Mouse (Mus musculus): ENCODE data around the gene Dleu7.

Dleu7 gene

DNA sequence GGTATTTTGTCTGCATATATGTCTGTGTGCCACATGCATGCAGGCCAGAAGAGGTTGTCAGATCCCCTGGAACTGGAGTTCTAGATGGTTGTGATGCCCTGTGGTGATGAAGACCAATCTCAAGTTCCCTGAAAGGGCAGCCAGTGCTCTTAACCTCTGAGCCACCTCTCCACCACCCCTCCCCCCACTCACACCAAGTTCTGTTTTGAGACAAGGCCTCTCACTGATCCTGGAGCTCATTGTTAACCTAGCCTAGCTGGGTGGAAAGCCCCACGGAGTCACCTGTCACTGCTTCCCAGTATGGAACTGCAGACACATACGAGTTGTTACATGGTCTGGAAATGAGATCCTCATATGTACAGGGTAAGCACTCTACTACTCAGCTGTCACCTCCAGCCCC, 9.9 kb downstream of the Dleu7 start:
- DNase-seq, result no peak

DNA sequence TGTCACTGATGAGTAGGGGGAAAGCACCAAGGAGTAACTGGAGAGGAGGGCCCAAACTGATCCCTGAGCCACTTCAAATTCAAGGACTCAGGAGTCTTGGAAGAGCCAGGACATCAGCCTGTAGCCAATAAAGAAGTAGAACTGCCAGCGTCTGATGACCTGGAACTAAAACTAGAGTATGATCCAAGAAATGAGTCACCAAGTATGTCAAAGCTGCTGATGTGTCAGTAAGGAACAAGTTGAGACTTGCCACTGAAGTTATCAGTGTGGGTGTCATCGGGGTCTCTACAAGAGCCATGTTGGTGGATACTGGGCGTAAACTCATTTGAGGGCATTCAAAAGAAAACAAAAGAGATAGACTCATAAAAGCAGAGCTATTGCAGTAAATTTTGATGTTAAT, 19.2 kb downstream of the Dleu7 start:
- no peak for DNase-seq

DNA sequence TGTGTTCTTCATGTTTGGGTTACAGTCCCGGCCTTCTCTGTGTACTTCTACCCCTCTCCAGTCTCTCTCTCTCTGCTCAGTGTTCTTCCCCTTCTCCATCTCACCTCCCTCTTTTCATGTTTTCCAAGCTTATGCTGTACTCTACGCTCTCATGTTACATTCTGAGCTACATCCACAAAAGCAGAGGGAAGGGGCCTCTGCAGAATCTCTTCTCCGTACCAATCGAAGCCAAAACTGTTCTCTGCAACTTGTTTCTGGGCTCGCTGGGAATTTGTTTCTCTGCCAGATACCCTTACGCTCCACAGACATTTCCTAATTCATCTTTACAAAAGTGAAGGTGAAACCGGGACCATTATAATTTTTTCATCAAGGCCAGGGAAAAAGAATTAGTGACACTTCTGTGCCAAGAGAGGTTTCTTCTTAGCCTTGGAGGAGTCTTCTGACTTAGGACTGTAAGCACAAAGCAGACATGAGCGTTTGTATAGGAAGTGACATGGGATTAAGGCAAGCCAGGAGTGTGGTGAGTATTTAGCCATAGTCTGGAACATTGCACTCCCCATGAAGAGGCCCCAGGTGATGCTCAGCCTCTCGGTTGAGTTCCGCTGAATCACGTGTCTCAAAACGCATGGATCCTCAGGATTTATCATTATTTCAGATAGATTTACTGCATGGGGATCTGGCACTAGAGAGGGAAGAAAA, 22.0 kb downstream of the Dleu7 start:
- DNase-seq, result no peak

DNA sequence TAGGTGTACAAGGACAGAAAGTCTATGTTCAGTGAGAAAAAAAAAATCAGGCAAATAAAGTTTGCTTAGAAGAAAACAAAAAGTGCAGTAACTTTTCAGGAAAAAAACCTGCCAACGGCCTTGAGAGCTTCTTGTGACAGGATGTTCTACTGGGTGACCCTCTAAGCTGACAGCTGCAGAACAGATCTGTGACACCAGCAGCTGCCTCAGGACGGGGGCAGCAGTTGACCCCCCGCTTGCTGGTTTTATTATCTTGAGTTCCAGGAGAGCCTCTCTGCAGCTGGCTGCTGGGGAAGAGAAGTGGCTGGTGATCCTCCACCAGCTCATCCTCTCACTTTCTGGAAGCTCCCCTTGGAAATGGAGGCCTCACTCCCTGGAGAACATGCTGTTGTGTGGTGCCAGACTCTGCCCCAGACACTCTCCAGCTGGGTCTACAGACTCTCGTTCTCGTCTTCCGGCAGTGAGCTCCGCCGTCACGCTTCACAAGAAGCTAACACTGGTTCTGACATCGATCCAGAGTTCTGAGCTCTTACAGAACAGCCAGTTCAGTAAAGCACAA, 33.8 kb downstream of the Dleu7 start:
- no peak for DNase-seq

DNA sequence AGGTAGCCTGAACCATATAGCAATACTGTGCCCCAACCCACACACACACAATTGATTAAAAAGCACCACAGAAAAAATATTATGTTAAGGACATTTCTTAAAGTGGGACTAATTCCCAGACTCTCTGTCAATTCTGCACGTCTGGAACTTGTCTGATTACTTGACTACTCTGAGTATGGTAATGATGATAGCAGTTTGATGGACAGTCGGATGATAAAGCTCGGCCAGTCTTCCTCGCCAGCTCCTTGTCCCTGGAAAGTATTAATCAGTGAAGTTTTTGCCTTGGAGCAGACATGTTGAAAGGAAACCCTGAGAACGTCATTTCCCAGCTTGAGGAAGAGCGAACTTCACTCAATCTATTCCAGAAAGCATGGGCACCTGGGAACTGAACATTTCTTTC, 34.7 kb downstream of the Dleu7 start:
- DNase-seq, result no peak

DNA sequence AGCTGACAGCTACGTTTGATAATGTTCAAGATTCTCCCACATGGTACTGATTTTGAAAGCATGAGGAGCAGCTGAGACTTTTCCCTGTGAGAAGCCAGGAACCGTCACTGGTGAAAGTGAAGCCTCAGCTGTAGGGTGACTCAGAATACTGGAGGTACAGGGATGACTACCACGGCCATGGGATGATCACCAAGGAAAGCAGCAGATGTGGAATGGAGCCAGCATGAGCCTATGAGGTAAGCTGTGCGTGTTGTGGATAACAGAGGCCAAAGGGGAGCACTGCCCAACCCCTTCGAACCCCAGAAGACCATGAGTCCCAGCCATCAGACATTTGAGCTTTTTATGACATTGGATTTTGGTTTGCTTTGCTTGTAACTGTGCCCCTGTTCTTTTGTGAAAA, 36.8 kb downstream of the Dleu7 start:
- DNase-seq, result no peak

DNA sequence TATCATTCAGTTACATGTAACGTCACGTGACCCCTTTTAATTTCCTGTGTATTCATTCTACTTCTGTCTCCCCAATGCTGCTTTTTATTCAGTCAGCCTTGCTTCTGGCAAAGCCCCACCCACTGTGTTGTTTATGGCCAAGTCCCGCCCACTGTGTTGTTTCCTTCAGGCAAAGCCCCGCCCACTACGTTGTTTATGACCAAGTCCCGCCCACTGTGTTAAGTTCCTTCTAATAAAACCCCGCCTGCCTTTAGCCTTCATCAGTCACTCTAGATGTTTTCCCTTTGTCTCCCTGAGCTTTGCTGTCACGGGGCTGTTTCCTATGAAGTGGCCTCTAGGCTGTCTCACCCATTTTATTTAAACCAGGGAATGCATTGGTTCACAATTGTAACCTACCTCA, 38.5 kb downstream of the Dleu7 start:
- DNase-seq, result no peak

DNA sequence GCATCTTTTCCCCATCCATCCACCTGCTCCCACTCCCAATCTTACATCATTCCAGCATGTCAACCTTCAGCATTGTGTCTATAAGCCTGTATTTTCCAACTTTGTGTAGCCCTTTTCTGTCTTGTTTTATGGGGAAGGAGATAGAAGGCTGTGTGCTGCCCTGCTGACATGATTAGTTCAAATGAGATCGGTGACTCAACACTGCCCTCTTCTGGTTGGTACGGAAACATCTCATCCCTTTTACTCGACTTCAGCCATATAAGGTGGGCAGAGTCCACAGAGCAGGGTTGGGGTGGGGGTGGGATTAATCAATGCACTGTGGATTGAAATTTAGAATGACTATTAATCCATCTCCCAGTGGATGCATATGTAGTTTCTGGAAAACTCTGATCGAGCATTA, 40.8 kb downstream of the Dleu7 start:
- peak; percentile 29 for DNase-seq

DNA sequence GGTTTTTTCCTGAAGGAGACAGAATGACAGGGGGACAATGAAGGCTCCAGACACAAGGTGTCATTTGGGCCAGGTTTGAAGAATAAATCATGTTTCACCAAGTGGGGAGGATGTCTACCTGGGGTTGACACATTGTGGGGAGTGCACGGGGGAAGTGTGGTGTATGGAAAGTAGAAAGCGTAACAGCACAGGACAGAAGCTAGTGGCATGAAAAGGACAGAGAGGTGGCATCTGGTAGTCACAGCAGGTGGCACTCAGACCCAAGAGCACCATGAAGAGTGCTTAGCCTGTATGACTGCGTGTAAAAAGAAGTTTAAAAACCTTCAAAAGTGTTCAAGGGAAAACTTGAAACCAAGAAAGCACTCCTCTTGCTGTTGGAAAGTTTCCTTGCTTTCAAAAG, 42.8 kb downstream of the Dleu7 start:
- DNase-seq, result no peak

DNA sequence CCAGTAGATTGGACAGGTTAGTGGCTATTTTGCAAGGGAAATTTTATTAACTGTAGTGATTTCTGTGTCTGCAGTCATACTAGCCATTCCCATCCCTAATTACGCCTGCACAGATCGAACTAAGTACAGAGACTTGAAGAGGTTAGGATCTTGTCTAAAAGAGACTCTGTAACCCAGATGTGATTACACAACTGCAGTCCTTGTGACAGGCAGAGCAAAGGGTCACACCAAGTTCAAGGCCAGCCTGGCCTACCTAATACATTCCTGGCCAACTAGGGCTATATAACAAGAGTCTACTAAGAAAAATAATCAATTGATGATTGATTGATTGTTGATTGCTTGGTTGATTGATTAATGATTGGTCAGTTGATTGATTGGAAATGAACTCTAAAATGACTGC, 43.6 kb downstream of the Dleu7 start:
- DNase-seq, result no peak

DNA sequence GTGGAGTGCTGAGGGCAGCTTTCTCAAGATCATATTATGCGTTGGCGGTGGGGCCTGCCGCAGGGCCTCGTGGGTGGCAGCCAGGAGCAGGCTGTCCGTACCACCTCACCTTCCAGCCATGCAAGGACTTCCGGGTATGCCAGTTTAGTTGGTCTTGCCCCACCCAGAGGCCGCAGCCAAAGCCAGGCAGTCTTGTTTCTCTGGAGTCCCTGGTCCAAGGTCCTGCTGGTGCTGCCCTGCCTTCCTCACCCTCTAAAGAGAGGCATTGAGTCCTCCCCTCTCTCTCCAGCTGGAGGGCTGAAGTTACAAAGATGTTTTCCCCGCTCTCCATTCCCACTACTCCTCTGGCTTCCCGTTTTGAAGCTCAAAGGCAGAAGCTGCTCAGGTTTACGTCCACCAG, 44.1 kb downstream of the Dleu7 start:
- no peak for DNase-seq

DNA sequence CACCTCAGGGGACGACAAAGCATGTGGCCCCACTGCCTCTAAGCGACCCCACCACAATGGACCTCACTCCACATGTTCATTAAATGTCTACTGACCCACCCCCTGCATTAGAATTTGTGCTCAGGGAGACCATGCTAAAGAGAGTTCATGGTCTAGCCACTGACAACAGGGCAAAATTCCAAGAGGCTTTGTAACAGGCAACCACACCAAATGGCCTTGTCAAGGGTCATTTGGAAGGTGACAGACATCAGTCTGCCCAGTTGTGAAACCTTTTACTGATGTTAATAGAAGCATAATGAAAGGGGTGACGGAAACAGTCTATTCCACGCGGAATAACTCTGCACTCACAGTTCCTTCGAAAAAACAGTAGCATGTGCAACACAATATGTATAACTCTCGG, 44.5 kb downstream of the Dleu7 start:
- DNase-seq, result no peak

DNA sequence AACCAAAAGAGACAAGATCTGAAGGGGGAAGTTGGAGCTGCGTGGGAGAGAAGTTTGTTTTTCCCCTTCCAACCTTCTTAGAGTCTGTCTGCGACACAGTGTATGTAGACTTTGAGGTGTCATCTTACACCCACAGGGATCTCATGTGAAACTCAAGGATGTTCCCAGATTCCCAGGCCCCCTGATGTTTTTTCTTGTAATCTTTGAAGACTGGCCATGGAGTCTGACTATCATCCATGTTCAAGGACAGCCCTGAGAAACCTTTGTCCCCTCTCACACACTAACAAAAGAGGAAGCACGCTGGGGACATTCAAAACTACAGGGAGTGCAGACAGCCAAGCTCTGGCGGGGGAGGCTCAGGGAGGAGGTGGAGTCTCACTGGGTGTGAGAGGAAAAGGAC, 47.3 kb downstream of the Dleu7 start:
- DNase-seq, result no peak

DNA sequence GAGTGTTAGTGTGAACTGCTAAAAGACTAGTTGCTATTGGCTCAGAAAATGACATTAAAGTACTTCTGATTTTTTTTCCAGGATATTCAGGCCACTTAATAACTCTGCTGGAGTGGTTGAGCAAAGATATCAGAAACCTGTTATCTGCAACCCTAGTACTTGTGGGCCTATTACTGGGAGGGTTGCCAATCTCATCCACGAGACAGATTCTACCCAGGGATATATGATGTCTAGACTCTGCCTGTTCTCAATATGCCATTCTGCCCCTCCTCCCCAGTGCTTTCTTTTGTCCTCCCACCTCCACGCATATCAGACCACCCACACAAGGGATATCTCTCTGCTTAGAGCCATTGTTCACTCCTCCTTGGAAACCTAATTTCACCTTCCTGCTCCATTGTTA, 49.3 kb downstream of the Dleu7 start:
- DNase-seq, result no peak

DNA sequence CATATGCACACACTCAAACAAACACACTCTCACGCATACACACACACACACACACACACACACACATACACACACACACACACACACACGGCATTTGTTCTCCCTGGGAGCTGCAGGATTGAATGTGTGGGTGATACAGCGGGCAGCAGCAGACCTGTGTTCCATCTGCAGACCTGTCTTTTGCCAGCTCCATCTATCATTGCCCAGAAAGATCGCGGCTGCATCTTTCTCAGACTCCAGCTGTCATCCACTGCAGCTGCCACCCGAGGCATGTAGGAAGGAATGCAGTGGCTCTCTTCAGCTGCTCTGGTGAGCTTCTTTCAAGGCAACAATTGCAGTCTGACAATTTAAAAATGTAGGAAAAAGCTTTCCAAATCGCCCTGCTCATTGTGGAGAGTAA, 56.9 kb downstream of the Dleu7 start:
- no peak for DNase-seq

DNA sequence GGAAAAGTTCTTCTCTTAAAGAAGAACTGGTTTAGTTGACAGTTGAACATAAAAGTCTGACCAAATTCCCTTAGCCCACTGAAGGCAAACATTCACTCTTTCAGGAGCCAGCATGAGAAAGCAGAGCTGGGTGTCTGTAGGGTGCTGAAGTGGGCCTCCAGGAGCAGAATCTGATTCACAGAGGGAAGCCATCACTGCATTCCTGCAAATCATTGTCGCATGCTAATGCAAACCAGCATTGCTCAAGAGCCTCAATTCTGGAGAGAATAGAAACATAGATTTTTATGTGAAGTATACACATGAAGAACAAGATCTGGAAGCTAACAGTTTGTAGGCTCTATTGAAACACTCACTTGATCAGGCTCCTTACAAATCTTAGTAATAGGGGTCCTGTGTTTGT, 57.6 kb downstream of the Dleu7 start:
- DNase-seq, result no peak

DNA sequence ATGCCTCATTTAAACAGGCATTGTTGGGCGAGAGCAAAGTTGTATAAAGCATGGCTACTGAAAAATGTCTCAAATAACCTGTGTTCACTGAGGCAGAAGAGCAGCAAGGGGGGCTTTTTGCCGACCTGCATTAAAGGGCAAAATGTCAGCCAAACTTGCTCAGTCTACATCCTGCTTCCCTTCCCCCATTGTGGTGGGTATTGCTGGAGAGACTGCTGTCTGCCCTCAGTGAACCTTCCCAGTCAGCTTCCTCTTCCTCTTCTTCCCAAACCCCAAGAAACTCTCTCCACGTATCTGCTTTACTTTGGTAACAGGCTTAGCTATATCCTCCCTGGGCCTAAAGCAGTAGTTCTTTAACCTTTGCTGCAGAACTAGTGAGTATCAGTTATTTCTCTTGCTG, 61.9 kb downstream of the Dleu7 start:
- no peak for DNase-seq

DNA sequence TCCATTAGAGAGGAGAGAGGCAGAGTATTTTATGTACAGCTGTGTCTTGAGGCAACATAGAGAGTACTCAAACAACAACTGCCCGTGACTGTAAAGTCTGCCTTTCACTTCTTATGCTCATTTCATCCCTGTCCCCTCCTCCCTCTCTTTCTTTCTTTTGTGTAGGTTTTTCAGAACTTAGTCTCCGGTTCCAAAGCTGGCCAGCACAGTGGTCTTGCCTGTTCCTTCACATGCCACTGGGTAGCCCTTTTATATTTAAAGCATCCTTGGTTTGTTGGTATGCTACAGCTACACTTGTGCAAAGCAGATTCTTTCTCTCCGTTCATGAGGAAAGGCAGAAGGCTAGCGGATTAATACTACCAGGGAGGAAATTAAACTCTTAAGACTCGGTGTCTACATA, 65.7 kb downstream of the Dleu7 start:
- no peak for DNase-seq

DNA sequence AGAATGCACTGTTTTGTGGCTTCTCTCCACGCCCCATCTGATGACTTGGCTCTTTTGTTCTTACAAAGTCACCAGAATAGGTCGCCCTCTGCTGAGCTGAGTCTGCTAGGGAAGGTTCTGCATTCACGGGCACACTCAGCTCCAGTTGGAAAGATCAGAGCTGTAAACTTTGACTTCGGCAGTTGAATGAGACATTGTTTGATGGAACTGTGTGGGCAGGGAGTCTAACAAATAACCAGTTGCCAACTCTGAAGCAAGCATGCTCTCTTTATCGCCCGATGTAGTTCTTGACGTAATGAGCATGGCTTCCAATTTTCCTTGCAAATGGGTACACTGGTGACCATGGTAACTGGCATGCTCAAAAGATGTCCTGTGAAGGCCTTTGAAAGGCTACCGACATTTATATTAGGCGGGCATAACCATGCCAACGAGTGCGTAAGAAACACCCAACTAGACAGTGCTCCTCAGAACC, 66.2 kb downstream of the Dleu7 start:
- DNase-seq, result no peak
